Mouse (Mus musculus) ES-E14 (cell line): ENCODE measurements around the gene Shb. TPM values are rescaled to one million over a fixed set of nuclear protein-coding genes. Genes with fewer than 3 reads are reported as not detected.

ENCODE experiments used
- DNase-seq: peaks from one replicate; pipeline ENCODE4 v3.0.0-alpha.2; 2013; ENCODE audit warnings: low read depth, low spot score
- H3K27ac ChIP-seq: 2 replicates; pipeline ENCODE4 v1.5.1; 2012; ENCODE audit warnings: low read depth, mild to moderate bottlenecking, low read length, moderate library complexity, mixed read lengths; ENCODE audit not compliant: poor library complexity, insufficient read depth, severe bottlenecking
- H3K36me3 ChIP-seq: 2 replicates; pipeline ENCODE4 v1.6.1; 2012; ENCODE audit warnings: mild to moderate bottlenecking, low read length, moderate library complexity, mixed read lengths; ENCODE audit not compliant: control insufficient read depth, poor library complexity, insufficient read depth, severe bottlenecking
- H3K4me1 ChIP-seq, 2 experiments: fragments of 150-350 bp in 1 of 2; sonication (generic) in 1 of 2; 2 replicates each; pipeline ENCODE4 v1.6.1; 2012; ENCODE audit warnings: low read length in 2 of 2, mild to moderate bottlenecking in 1 of 2, mixed read lengths in 1 of 2; ENCODE audit not compliant: control insufficient read depth in 2 of 2, insufficient read depth in 2 of 2, poor library complexity in 1 of 2
- H3K4me3 ChIP-seq, 2 experiments: fragments of 150-350 bp in 1 of 2; sonication (generic) in 1 of 2; 2 replicates each; pipeline ENCODE4 v1.5.1; 2012; ENCODE audit warnings: low read length in 2 of 2, low read depth in 1 of 2, mild to moderate bottlenecking in 1 of 2, mixed read lengths in 1 of 2; ENCODE audit not compliant: insufficient read depth in 1 of 2, poor library complexity in 1 of 2, severe bottlenecking in 1 of 2
- H3K9ac ChIP-seq: 2 replicates; pipeline ENCODE4 v1.6.1; 2012; ENCODE audit warnings: low read depth, mild to moderate bottlenecking, low read length, mixed read lengths; ENCODE audit not compliant: poor library complexity, insufficient read depth, severe bottlenecking
- H3K9me3 ChIP-seq: fragments of 150-350 bp; sonication (generic); 2 replicates; pipeline ENCODE4 v1.6.1; 2012; ENCODE audit warnings: low read depth, mild to moderate bottlenecking, low read length; ENCODE audit not compliant: control insufficient read depth, insufficient read depth
- CHD2 ChIP-seq: IDR thresholded peaks from 2 replicates; pipeline ENCODE4 v1.6.1; 2014; ENCODE audit warnings: mild to moderate bottlenecking, low read depth, low read length, inconsistent platforms
- HCFC1 ChIP-seq: IDR thresholded peaks from 2 replicates; pipeline ENCODE4 v1.6.1; 2012; ENCODE audit warnings: low read length, inconsistent platforms, borderline replicate concordance; ENCODE audit not compliant: insufficient read depth
- MAFK ChIP-seq: IDR thresholded peaks from 2 replicates; pipeline ENCODE4 v1.6.1; 2014; ENCODE audit warnings: mild to moderate bottlenecking, low read depth, low read length, inconsistent platforms; ENCODE audit not compliant: insufficient read depth
- ZC3H11A ChIP-seq: IDR thresholded peaks from 2 replicates; pipeline ENCODE4 v1.6.1; 2012; ENCODE audit warnings: low read depth, mild to moderate bottlenecking, inconsistent platforms, low read length, borderline replicate concordance
- ZNF384 ChIP-seq: IDR thresholded peaks from 2 replicates; pipeline ENCODE4 v1.6.1; 2012; ENCODE audit warnings: low read depth, low read length, inconsistent platforms
- in situ Hi-C, 2 experiments: fragments of 600-800 bp; cut with MboI; formaldehyde crosslinking; loops; one replicate each; pipeline ENCODE4 v1.15.1; 2025; ENCODE audit warnings: low sequenced_read_pairs in 2 of 2, inconsistent platforms in 1 of 2; ENCODE audit not compliant: unreplicated experiment in 2 of 2
- total RNA-seq: library from RNA; depleted of rRNA; stranded (reverse); fragments of 300-350 nt; gene quantifications from 2 replicates; pipeline ENCODE4 v1.2.3, GENCODE M21; 2012

Gene Shb
- total RNA-seq, 1 experiment = 15.9 TPM

GRCm38 (mm10) chr4:45444813-45445212 is 87.5 kb downstream of the Shb start:
- peaks cover 23% of the 10 kb centered on the region; the same call in 1 of the 2 replicates for H3K36me3 ChIP-seq
- H3K9me3 ChIP-seq = no peaks in the 10 kb centered on the region
- no peaks in the 10 kb centered on the region for H3K4me1 ChIP-seq
- H3K4me3 ChIP-seq = no peak overlapping the region
- no peak overlapping the region for H3K27ac ChIP-seq
- DNase-seq = no peak
- no peak overlapping the region for H3K9ac ChIP-seq
- in situ Hi-C loops = no loop called here
- TF ChIP-seq CHD2 = no peak
- TF ChIP-seq ZC3H11A = no peak
- TF ChIP-seq ZNF384 = no peak
- TF ChIP-seq HCFC1 = no peak
- TF ChIP-seq MAFK = no peak

GRCm38 (mm10) chr4:45443652-45444051 is 88.6 kb downstream of the Shb start:
- Histone ChIP-seq H3K4me1 (no peaks in the 10 kb centered on the region), H3K9me3 (no peaks in the 10 kb centered on the region), H3K27ac (peak overlapping the region; percentile 1; the same call in 1 of the 2 replicates), H3K36me3 (peaks cover 23% of the 10 kb centered on the region; the same call in 1 of the 2 replicates), H3K9ac (no peak overlapping the region), H3K4me3 (no peak overlapping the region)
- DNase-seq = no peak
- no peak for TF ChIP-seq CHD2
- in situ Hi-C loops = no loop called here

- Histone ChIP-seq H3K4me1 (no peaks in the 10 kb centered on the region), H3K36me3 (peaks cover 17% of the 10 kb centered on the region; the same call in 1 of the 2 replicates), H3K9me3 (no peaks in the 10 kb centered on the region), H3K9ac (no peak overlapping the region), H3K4me3 (no peak overlapping the region), H3K27ac (no peak overlapping the region)
- in situ Hi-C loops = no loop called here
- no peak for TF ChIP-seq ZC3H11A
- TF ChIP-seq ZNF384 = no peak
- no peak for TF ChIP-seq HCFC1
- no peak for DNase-seq
Measured at GRCm38 (mm10) chr4:45442237-45442636, 90.0 kb downstream of the Shb start.

- no peak for DNase-seq
- in situ Hi-C loops = no loop called here
- TF ChIP-seq ZNF384 = no peak
- no peak for TF ChIP-seq CHD2
- TF ChIP-seq ZC3H11A = no peak
- no peak for TF ChIP-seq MAFK
- H3K4me1 ChIP-seq = no peaks in the 10 kb centered on the region; a peak in 1 of 4 replicates
- H3K9me3 ChIP-seq = no peaks in the 10 kb centered on the region
- H3K27ac ChIP-seq = no peak overlapping the region
- no peak overlapping the region for H3K4me3 ChIP-seq
- no peak overlapping the region for H3K9ac ChIP-seq
- H3K36me3 ChIP-seq = peaks cover 14% of the 10 kb centered on the region; the same call in 1 of the 2 replicates
Measured at GRCm38 (mm10) chr4:45441778-45442177, 90.5 kb downstream of the Shb start.

- Histone ChIP-seq H3K27ac (no peak overlapping the region), H3K4me1 (no peaks in the 10 kb centered on the region; a peak in 1 of 4 replicates), H3K9me3 (no peaks in the 10 kb centered on the region), H3K9ac (no peak overlapping the region), H3K4me3 (no peak overlapping the region), H3K36me3 (peaks cover 10% of the 10 kb centered on the region; the same call in 1 of the 2 replicates)
- TF ChIP-seq ZNF384 = no peak
- no peak for TF ChIP-seq MAFK
- no peak for TF ChIP-seq HCFC1
- no peak for TF ChIP-seq CHD2
- no peak for TF ChIP-seq ZC3H11A
- in situ Hi-C loops = no loop called here
- DNase-seq = no peak
Measured at GRCm38 (mm10) chr4:45439281-45439680, 93.0 kb downstream of the Shb start.
